Mouse (Mus musculus) gastrocnemius, adult 2 months (tissue): ENCODE measurements at regions not wholly inside any gene's neighbourhood (a gene's known extent, or its start where the extent isn't known, plus 50 kb on each side); places are given as distances from the start of the nearest gene placed in this dataset.

Experiments
- DNase-seq: peaks from one replicate; pipeline ENCODE4 v3.0.0; 2022
- H3K27ac ChIP-seq: fragments of 200-600 bp; 2 replicates; pipeline ENCODE4 v1.8.1; 2022; ENCODE audit warnings: mild to moderate bottlenecking
- H3K4me3 ChIP-seq: fragments of 200-600 bp; 2 replicates; pipeline ENCODE4 v1.8.1; 2022; ENCODE audit warnings: mild to moderate bottlenecking, moderate library complexity
- CTCF ChIP-seq: fragments of 200-600 bp; IDR thresholded peaks from 2 replicates; pipeline ENCODE4 v1.8.1; 2022; ENCODE audit warnings: antibody characterized with exemption, mild to moderate bottlenecking, moderate library complexity
- intact Hi-C: fragments of 180-260 bp; cut with DNase I; formaldehyde crosslinking; loops from one replicate; pipeline ENCODE4 v1.15.1; 2025

DNA sequence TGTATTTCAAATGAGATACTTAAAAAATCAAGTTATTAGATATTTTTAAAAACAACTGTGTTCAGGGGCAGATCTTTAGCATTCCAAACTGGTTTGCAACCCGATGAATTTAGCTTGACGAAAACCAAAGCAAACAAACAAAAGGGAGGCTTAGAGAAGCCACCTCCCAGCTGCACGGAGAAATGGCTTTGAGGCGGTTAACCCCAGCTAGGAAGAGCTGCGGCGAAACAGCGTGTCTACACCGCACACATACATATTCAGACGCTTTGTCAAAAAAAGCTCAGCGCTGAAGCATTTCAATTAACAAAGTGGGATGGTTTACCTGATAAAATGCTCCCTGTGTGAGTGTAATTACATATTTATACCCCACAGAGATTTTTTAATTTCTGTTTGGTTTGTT, 123.0 kb upstream of the Ap5m1 start:
- no peak for DNase-seq
- H3K4me3 ChIP-seq, result no peak overlapping the region
- intact Hi-C loops, result no loop called here
- TF ChIP-seq CTCF, result no peak
- no peak overlapping the region for H3K27ac ChIP-seq

DNA sequence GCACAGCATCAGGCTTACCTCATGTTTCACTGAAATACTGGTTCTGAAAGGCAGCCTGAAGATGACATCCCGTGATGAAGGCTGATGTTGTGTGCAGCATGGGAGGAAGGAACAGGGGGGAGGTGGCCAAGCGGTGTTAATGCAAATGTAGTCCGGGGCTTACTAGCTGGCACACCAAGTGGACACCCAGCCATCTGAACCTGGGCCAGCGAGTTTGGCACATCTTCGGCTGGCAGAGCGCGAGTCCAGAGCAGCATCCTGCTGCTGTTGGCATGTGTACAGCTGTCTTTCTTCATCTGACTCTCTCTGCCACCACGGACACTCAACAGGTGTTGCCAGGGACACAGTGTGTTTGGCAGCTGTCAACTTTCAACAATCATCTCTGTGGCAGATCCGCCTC, 135.0 kb upstream of the Ap5m1 start:
- Histone ChIP-seq H3K4me3 (no peak overlapping the region), H3K27ac (no peak overlapping the region)
- TF ChIP-seq CTCF, result no peak
- DNase-seq, result peak; percentile 22
- intact Hi-C loops, result no loop called here

DNA sequence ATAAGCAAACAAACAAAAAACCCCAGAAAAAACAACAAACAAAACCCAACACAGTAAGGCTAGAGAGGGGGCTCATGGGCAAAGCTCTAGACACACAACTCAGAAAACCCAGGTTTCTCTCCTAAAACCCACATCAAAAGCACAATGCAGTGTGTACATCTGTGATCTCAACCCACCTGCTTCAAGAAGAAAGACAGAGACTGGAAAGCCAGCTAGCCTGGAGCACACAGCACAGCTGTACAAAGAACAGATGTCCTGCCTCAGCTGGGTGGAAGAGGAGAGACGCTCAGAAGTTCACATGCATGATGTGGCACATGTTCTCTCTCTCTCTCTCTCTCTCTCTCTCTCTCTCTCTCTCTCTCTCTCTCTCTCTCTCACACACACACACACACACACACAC, 140.0 kb upstream of the Ap5m1 start:
- intact Hi-C loops, result no loop called here
- TF ChIP-seq CTCF, result no peak
- no peak for DNase-seq
- Histone ChIP-seq H3K27ac (no peak overlapping the region), H3K4me3 (no peak overlapping the region)

DNA sequence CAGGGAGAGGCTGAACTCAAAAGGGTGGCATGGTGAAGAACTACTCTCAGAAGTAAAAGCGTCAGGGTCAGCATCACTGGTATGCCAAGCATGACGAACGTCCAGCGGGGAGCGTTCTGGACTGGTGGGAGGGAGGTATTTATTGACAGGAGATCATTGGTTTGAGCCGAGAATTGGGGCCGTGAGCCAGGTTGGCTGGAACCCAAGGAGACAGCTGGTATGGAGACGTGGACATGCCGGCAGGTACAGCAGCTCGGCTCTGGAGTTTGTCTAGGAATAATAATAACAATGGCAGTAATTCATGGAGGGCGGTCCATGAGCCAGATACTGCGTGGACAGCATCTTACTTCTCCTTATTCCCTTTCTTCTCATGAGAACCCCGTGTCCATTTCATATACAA, 156.5 kb upstream of the Ap5m1 start:
- H3K27ac ChIP-seq, result no peak overlapping the region
- DNase-seq, result no peak
- intact Hi-C loops, result no loop called here
- no peak overlapping the region for H3K4me3 ChIP-seq
- TF ChIP-seq CTCF, result no peak

DNA sequence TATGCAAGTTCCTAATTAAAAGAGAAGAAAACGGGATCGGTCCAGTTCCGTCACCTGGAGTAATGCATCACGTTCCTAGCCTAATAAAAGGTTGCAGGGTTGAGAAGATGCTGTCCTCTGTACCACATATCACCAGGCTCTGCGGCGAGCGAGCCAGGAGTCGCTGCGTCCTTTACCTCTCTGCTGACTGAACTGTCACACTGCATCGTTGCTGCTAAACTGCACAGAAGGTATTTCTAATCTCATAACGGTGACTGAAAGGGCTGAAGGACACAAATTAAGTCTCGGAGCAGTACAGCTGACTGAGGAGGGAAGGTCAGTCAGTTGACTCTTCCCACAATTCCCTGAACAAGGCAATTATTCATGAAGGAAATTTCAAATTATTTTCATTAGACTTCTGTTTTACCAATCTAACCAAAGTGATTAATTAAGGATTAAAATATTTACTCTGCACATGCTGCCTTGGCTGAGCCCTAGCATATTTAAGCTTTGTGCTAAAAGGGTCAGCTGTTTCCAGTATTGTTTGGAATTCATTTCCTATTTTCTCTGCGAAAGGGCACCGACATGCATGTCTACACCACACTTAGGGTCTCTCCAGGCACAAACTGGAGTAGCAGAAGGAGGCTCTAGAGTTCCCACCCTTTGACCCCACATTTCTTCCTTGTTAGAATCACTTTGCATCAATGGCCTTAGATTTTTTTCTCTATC, 157.8 kb upstream of the Ap5m1 start:
- H3K4me3 ChIP-seq, result no peak overlapping the region
- DNase-seq, result no peak
- no peak overlapping the region for H3K27ac ChIP-seq
- TF ChIP-seq CTCF, result no peak
- intact Hi-C loops, result no loop called here

DNA sequence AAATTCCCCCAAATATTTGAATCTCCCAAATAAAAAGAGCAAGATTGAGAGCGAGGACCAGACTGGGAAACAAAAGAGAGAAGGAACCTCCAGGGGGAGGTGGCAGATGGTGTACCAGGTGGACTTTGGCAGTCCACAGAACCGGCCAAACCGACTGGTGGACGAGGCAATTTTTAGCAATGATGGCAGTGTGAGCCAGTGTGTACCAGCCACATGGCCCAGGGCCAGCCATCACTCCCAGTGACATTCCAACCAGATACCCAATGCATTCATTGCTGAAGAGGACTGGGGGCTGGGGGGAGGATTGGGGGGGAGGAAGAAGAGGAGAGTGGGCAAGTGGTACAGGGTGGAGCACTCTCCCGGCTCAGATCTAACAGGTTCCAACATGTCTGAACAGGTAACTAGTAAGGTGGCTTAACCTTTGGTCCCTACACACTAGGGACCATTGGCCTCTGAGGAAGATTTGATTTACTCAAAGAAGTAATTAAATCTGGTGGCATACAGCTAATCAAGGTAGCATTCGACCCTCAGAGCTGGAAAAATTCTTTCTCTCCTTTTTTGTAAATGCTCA, 158.4 kb upstream of the Ap5m1 start:
- no peak for TF ChIP-seq CTCF
- intact Hi-C loops, result no loop called here

DNA sequence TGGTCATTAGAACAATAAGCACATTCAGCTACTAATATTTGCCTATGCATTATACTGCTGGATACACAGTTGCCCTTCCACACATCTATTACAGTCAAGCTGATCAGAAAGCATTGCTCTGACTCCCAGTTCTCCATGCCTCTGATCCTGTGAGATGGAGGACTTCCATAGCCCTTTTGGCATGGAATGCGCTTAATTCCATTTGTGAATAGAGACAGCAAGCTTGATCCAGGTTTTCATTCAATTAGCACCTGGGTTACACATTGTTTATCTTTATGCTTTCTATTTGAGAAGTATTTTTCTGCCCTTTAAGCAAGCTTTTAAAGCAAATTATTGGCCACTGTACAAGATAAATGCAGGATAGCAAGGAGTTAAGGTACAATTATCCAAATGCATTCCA, 158.9 kb upstream of the Ap5m1 start:
- DNase-seq, result no peak
- H3K4me3 ChIP-seq, result no peak overlapping the region
- H3K27ac ChIP-seq, result no peak overlapping the region
- no peak for TF ChIP-seq CTCF
- intact Hi-C loops, result no loop called here

More for the DNA sequence above, 158.4 kb upstream of the Ap5m1 start:
- no peak for DNase-seq
- H3K4me3 ChIP-seq, result no peak overlapping the region
- H3K27ac ChIP-seq, result no peak overlapping the region

DNA sequence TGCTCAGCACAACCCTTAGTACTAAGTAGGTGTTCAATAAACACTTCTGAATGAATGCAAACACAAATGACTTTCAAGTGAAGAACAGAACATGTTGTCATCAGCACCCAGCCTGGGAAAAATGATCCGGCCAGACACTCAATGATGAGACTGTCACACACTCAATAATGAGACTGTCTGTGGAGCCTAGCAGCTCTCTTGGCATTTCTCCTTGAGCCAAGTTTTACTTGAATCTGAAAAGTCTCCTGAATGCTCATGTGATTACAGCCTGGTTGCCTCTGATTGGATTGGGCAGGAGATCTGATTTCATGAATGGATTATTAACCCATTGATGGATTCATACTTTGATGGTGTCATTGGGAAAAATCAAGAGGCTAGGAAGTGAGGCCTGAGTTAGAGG, 161.3 kb upstream of the Ap5m1 start:
- no peak for TF ChIP-seq CTCF
- no peak for DNase-seq
- Histone ChIP-seq H3K27ac (no peak overlapping the region), H3K4me3 (no peak overlapping the region)
- intact Hi-C loops, result no loop called here

DNA sequence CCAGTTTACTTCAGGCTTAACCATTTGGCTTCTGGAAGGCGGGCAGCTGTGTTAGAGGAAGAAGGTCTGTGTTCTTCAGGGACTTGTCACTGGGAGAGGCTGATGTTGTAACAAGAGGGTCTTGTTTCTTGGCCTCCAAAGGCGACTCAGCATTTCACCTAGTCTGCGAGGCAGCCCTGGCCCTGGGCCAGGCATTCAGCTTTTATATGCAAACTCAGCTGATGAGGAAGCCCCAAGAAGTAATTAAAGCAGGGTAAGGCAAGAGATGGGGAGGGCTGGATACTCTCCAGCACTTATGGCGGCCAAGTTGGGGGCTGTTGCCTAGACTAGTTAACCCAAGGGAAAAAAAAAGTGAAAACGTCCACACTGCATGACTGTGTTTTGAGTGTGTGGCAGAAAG, 162.4 kb upstream of the Ap5m1 start:
- intact Hi-C loops, result no loop called here
- Histone ChIP-seq H3K27ac (no peak overlapping the region), H3K4me3 (no peak overlapping the region)
- DNase-seq, result no peak
- no peak for TF ChIP-seq CTCF

DNA sequence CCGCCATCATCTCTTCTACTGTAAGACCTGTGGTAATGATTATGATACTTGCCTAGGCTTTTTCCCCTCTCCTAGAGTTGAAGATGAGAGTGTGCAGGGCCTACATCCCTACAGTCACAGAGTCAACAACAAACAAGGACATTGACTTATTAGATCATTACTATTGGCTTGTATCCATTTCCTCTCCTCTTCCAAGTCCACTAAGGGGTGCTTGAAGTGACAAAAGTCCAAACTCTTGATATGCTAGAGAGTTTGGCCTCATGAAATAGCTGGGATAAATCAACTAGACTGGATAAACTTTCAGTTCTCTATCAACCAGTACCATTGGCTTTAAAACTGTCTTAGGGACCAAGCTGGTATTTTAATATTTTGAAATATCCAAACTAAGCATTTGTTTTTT, 165.7 kb upstream of the Ap5m1 start:
- no peak overlapping the region for H3K4me3 ChIP-seq
- intact Hi-C loops, result no loop called here
- H3K27ac ChIP-seq, result no peak overlapping the region
- TF ChIP-seq CTCF, result no peak
- no peak for DNase-seq

DNA sequence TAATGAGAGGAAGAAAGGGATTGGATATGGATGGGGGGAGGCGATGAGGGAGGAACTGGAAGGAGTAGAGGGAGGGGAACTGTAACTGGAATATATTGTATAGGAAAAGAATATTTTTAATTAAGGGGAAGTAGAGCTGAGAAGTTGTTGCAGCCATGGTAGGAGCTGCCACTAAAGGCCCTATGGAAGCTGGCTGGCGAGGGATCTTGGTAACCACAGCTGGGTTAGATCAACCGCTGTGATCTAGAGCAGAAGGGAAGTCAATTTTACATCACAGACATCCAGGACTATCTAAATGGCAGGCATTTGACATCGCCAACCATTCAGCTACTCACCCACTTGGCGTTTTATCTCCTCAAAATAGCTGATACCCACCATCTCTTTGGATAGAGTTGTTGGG, 168.8 kb upstream of the Ap5m1 start:
- Histone ChIP-seq H3K27ac (no peak overlapping the region), H3K4me3 (no peak overlapping the region)
- TF ChIP-seq CTCF, result no peak
- DNase-seq, result no peak
- intact Hi-C loops, result no loop called here

DNA sequence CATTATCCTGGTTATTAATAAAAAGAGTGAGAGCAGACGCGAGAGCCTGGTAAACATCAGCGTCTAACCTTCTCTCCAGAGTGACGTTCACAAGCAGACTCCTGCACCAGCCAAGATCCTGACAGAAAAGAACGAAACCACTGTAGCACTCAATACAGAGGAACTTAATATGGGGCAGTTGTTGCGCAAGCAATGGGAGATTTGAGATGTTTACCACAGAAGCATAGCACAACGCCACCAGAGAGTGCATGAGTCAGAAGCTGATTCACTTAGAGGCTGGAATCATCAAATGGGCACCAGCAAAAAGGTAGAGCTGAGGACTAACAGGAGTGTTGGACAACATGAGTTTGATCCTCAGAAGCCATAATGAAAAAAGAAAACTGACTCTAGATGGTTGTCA, 169.7 kb upstream of the Ap5m1 start:
- DNase-seq, result no peak
- intact Hi-C loops, result no loop called here
- H3K4me3 ChIP-seq, result no peak overlapping the region
- TF ChIP-seq CTCF, result no peak
- no peak overlapping the region for H3K27ac ChIP-seq

DNA sequence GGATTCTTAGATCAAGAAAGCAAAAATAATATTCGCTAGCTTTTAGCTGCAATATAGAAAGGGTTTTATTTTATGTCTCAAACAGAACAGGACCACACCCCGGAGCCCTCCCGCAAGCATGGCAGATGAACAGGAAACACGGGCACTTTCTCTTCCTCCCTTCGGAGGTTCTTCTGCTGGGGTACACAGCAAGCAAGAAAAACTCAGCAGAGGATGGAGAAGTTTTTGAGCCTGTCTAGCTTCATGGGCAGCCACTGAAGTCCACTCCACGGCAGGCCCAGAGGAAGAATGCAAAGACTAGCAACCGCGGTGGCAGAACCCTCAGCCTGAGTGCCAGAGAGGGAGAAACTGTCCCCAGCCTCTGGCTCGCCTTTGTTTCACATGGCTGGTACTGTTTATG, 174.7 kb upstream of the Ap5m1 start:
- Histone ChIP-seq H3K27ac (no peak overlapping the region), H3K4me3 (no peak overlapping the region)
- TF ChIP-seq CTCF, result no peak
- intact Hi-C loops, result no loop called here
- no peak for DNase-seq

DNA sequence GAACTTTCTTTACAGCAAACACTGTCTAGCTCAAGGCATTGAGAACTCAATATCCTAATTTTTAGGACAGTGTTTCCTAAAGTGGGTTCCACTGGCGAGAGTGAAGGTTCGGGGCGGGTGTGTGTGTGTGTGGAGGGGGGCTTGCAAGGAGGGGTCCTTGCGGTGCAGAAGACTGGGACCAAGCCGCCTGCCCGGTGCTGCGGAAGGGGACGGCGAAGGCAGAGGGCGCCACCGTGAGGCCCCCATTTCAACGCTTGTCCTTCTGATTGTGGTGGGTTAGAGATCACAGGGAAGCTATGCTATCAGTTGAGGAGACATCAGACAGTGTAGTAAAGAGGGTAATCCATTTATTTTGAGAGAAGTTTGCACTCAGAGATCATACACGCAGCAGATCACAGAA, 176.9 kb upstream of the Ap5m1 start:
- intact Hi-C loops, result no loop called here
- 0 out of 2 replicates have a peak, but pooled peaks have one; percentile 4 for TF ChIP-seq CTCF
- DNase-seq, result no peak
- Histone ChIP-seq H3K4me3 (no peak overlapping the region), H3K27ac (no peak overlapping the region)
